Mouse (Mus musculus): ENCODE results near the gene 1700061G19Rik.

GRCm38 (mm10) chr17:56895368-56895918, 20.2 kb downstream of the 1700061G19Rik start:
- no peak for TF ChIP-seq NELFE (IDR thresholded peaks at IDR 0.05; ENCODE audit: low read depth, low read length)
- TF ChIP-seq POLR2AphosphoS5 (IDR thresholded peaks at IDR 0.05; ENCODE audit: borderline replicate concordance, low read depth, low read length), result no peak
- no peak for TF ChIP-seq EP300 (IDR thresholded peaks at IDR 0.05; ENCODE audit: low read depth in 1 of 2, low read length in 2 of 2)
- TF ChIP-seq POLR2A (IDR thresholded peaks at IDR 0.05; ENCODE audit: control insufficient read depth in 1 of 2, insufficient read depth in 1 of 2, low read depth in 1 of 2, low read length in 2 of 2, poor library complexity in 1 of 2), result no peak
- TF ChIP-seq BHLHE40 (IDR thresholded peaks at IDR 0.05; ENCODE audit: borderline replicate concordance, low read depth, low read length), result no peak
- TF ChIP-seq ELF1 (IDR thresholded peaks at IDR 0.05; ENCODE audit: low read depth, low read length), result no peak
- no peak for TF ChIP-seq CTCF (IDR thresholded peaks at IDR 0.05 in 2 of 3, conservative IDR thresholded peaks at IDR 0.05 in 1 of 3; ENCODE audit: control insufficient read depth in 1 of 3, insufficient read depth in 1 of 3, low read depth in 2 of 3, low read length in 3 of 3, poor library complexity in 1 of 3, severe bottlenecking in 1 of 3)
- TF ChIP-seq USF1 (IDR thresholded peaks at IDR 0.05; ENCODE audit: low read depth, low read length), result no peak
- TF ChIP-seq ZNF384 (IDR thresholded peaks at IDR 0.05; ENCODE audit: low read depth, low read length), result no peak
- no peak for TF ChIP-seq ZC3H11A (IDR thresholded peaks at IDR 0.05; ENCODE audit: low read depth, low read length)
- no peak for TF ChIP-seq CHD2 (IDR thresholded peaks at IDR 0.05; ENCODE audit: low read length)
- no peak for TF ChIP-seq UBTF (IDR thresholded peaks at IDR 0.05; ENCODE audit: borderline replicate concordance, insufficient read depth, low read depth, low read length)

All from MEL (cell line).